Mouse (Mus musculus) left cerebral cortex, adult 18-20 months (tissue): ENCODE data around the gene Slc7a6os. TPM values are rescaled to one million over a fixed set of nuclear protein-coding genes. Genes with fewer than 3 reads are reported as not detected.
A peak's percentile ranks its signal among the peaks of the same experiment; 100 is the strongest.

Experiments used
- DNase-seq, 2 experiments: peaks; one replicate each; pipeline ENCODE4 v3.0.0; 2021 to 2022; ENCODE audit warnings: low spot score in 2 of 2, mixed read lengths in 1 of 2
- total RNA-seq, 2 experiments: library from RNA; stranded (reverse); gene quantifications; 2 replicates each; pipeline ENCODE4 v1.2.3; 2021

The Slc7a6os gene
- total RNA-seq, 2 experiments from 2014 or later, result 26.2 to 27.0 TPM

GRCm38 (mm10) chr8:106178428-106178827, 32.3 kb downstream of the Slc7a6os start:
- DNase-seq, result no peak

- no peak for DNase-seq
Measured at GRCm38 (mm10) chr8:106177594-106177993, 33.1 kb downstream of the Slc7a6os start.

- no peak for DNase-seq
Measured at GRCm38 (mm10) chr8:106176891-106177290, 33.8 kb downstream of the Slc7a6os start.

GRCm38 (mm10) chr8:106173566-106173965, 37.2 kb downstream of the Slc7a6os start:
- no peak for DNase-seq

DNA sequence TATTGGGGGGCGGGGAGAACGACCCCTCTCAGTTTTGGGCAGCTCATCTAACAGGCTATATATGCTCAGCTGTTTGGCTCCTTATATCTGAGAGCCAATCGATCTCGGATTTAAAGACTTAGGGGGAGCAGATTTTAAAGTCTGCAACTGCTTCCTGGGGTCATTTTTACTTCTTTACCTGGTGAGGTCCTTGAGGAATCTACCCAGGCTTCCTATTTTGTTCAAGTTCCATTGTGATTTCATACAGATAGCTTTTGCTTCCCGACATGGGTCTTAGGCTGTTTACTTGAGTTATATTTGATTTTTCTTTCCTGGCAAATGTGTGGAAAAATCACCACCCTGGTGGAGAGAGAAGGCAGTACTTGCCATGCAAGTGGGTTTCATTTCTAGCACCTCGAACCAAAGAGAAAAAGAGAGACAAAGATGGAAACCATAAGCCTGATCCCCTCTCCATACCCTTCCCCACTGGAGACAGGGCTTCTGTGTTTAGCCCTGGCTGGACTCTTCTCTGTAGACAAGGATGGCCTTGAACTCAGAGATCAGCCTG, 40.7 kb downstream of the Slc7a6os start:
- no peak for DNase-seq

GRCm38 (mm10) chr8:106169017-106169933, 41.5 kb downstream of the Slc7a6os start:
- DNase-seq, result peak in 1 of 2 experiments; percentile 25

- peak; percentile 85 to 92 for DNase-seq
Measured at GRCm38 (mm10) chr8:106168356-106169016, 42.2 kb downstream of the Slc7a6os start, which contains the start of gene Slc7a6. Gene Slc7a6, plus strand, starts transcription at chr8:106168857.

GRCm38 (mm10) chr8:106165460-106165859, 45.3 kb downstream of the Slc7a6os start:
- DNase-seq, result peak; percentile 75 to 83

DNA sequence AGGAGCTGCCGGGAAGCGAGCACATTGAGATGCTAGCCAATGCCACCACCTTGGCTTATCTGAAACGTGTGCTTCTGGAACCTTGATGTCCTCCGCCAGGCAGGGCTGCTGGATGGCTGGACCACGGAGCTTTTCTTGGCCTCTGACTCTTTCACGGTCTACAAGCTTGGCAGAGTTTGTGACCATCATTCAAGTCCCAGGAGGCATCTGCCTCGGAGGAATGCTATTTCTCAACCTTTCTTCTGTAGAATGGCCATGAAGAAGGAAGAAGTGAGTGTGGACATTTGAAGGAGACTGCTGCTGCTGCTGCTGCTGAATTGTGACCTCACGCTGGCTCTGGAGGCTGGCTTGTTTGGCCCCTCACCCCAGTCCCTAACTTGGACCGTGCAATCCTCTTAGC, 47.5 kb downstream of the Slc7a6os start:
- no peak for DNase-seq

DNA sequence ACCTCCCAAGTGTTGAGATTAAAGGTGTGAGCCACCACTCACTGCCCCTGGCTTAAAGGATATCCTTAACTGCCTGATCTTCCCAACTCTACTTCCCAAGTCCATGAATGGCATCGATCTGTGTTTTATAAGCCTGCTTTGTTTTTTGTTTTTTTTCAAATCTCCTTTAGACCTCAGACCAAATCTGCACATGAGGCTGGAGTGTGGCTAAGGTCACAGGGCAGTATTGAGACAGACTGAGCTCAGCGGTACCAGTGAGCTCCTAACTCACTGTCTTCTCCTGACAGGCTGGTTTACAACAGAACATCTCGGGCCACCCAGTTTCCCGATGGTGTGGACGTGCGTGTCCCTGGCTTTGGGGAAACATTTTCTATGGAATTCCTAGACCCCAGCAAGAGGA, 50.9 kb downstream of the Slc7a6os start:
- no peak for DNase-seq

DNA sequence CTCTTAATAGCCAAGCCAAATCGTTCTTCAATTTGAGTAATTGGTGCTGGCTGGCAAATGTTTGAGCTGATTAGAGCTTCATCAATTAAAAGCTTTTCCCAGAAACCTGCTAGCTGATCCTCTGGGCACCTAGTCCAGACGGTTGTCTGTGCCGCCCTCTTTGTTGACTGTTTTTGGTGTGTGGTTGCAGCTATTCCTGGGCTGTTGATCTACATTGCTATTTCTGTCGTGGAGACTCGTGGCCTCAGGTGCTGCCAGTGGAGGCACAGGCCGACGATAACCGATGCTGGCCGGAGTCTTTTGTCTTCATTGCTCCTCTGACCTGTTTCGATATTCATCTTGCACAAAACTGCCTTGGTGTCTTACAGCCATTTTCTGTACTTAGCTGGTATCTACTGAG, 52.4 kb downstream of the Slc7a6os start:
- DNase-seq, result no peak

GRCm38 (mm10) chr8:106157419-106157818, 53.3 kb downstream of the Slc7a6os start:
- no peak for DNase-seq

- no peak for DNase-seq
Measured at GRCm38 (mm10) chr8:106152876-106153275, 57.9 kb downstream of the Slc7a6os start.

GRCm38 (mm10) chr8:106151041-106151440, 59.7 kb downstream of the Slc7a6os start:
- DNase-seq, result no peak

Other genes starting within 250 kb of the Slc7a6os start
- gene Slc12a4, start 244.8 kb downstream of the Slc7a6os start, total RNA-seq, result 10 to 100 TPM; 17.3 to 19.2 TPM
- gene Dpep3, start 231.5 kb downstream of the Slc7a6os start, total RNA-seq, result not detected
- gene Dus2, start 219.6 kb downstream of the Slc7a6os start, total RNA-seq, result 10 to 100 TPM; 18.9 to 19.2 TPM
- not detected for gene Dpep2nb, start 205.0 kb downstream of the Slc7a6os start, total RNA-seq
- gene Ddx28, start 199.1 kb downstream of the Slc7a6os start, total RNA-seq, result 10 to 100 TPM; 14.5 to 17.2 TPM
- gene Nfatc3, start 152.1 kb downstream of the Slc7a6os start, total RNA-seq, result 10 to 100 TPM; 10.5 to 12.4 TPM
- gene Esrp2, start 74.0 kb downstream of the Slc7a6os start, total RNA-seq, result not detected
- 10 to 100 TPM; 25.8 to 28.3 TPM for gene Pla2g15, start 60.5 kb downstream of the Slc7a6os start, total RNA-seq
- 10 to 100 TPM; 21.0 to 24.4 TPM for gene Slc7a6, start 42.1 kb downstream of the Slc7a6os start, total RNA-seq
- gene Prmt7, start within 50 bp of the Slc7a6os start, total RNA-seq, result 10 to 100 TPM; 34.2 to 40.0 TPM
- 10 to 100 TPM; 51.2 to 59.3 TPM for gene Smpd3, start 127.1 kb upstream of the Slc7a6os start, total RNA-seq
- gene Zfp90, start 204.4 kb upstream of the Slc7a6os start, total RNA-seq, result 10 to 100 TPM; 10.8 to 11.6 TPM